Mouse (Mus musculus): ENCODE measurements around the gene Clec2e. TPM values are rescaled to one million over a fixed set of nuclear protein-coding genes. Genes with fewer than 3 reads are reported as not detected.
"Not testable (repeated sequence)": the region's sequence is repeated elsewhere in the genome, so short reads cannot be mapped to it uniquely, and the experiment has no call there.

The Clec2e gene
- not detected in 2 replicates for polyA plus RNA-seq (2012; ENCODE audit: insufficient read depth, insufficient read length, low replicate concordance, missing spikeins)

GRCm38 (mm10) chr6:129100794-129101193, at the start of gene Clec2e:
TSS of gene Clec2e (minus strand) at chr6:129100913.
- not testable (repeated sequence) for H3K4me3 ChIP-seq (ENCODE audit: insufficient read depth, low read depth, low read length); H3K4me1 ChIP-seq (ENCODE audit: control insufficient read depth, insufficient read depth, low read length); H3K27ac ChIP-seq (ENCODE audit: insufficient read depth, low read depth, low read length)
- WGBS: 70% methylated on average over 1 of the region's 1 CpGs

- WGBS: 100% methylated on average over 2 of the region's 2 CpGs
- no peak overlapping the region for H3K4me3 ChIP-seq (ENCODE audit: insufficient read depth, low read depth, low read length)
- H3K27ac ChIP-seq (ENCODE audit: insufficient read depth, low read depth, low read length): no peak overlapping the region
- no peaks in the 10 kb centered on the region for H3K4me1 ChIP-seq (ENCODE audit: control insufficient read depth, insufficient read depth, low read length)
- TF ChIP-seq CTCF (IDR thresholded peaks at IDR 0.05; ENCODE audit: insufficient read depth, low read depth, low read length) (no peak), POLR2A (IDR thresholded peaks at IDR 0.05; ENCODE audit: insufficient read depth, low read depth, low read length) (no peak)
Observed at GRCm38 (mm10) chr6:129146812-129147211, 46.1 kb upstream of the Clec2e start.

GRCm38 (mm10) chr6:129132604-129133341, 32.1 kb upstream of the Clec2e start:
- no peaks in the 10 kb centered on the region for H3K4me1 ChIP-seq (ENCODE audit: control insufficient read depth, insufficient read depth, low read length)
- no peak overlapping the region for H3K4me3 ChIP-seq (ENCODE audit: insufficient read depth, low read depth, low read length)
- no peak overlapping the region for H3K27ac ChIP-seq (ENCODE audit: insufficient read depth, low read depth, low read length)
- TF ChIP-seq CTCF (IDR thresholded peaks at IDR 0.05; ENCODE audit: insufficient read depth, low read depth, low read length) (no peak), POLR2A (IDR thresholded peaks at IDR 0.05; ENCODE audit: insufficient read depth, low read depth, low read length) (no peak)
- WGBS: 78% methylated on average over 4 of the region's 4 CpGs

GRCm38 (mm10) chr6:129126861-129127260, 26.1 kb upstream of the Clec2e start:
- TF ChIP-seq CTCF (IDR thresholded peaks at IDR 0.05; ENCODE audit: insufficient read depth, low read depth, low read length): no peak
- no peak for TF ChIP-seq POLR2A (IDR thresholded peaks at IDR 0.05; ENCODE audit: insufficient read depth, low read depth, low read length)
- Histone ChIP-seq H3K27ac (ENCODE audit: insufficient read depth, low read depth, low read length) (no peak overlapping the region), H3K4me3 (ENCODE audit: insufficient read depth, low read depth, low read length) (no peak overlapping the region), H3K4me1 (ENCODE audit: control insufficient read depth, insufficient read depth, low read length) (no peaks in the 10 kb centered on the region)

GRCm38 (mm10) chr6:129124531-129124930, 23.8 kb upstream of the Clec2e start:
- not testable (repeated sequence) for H3K27ac ChIP-seq (ENCODE audit: insufficient read depth, low read depth, low read length); H3K4me1 ChIP-seq (ENCODE audit: control insufficient read depth, insufficient read depth, low read length); H3K4me3 ChIP-seq (ENCODE audit: insufficient read depth, low read depth, low read length)

- 98% methylated on average over 3 of the region's 3 CpGs for WGBS
- no peaks in the 10 kb centered on the region for H3K4me1 ChIP-seq (ENCODE audit: control insufficient read depth, insufficient read depth, low read length)
- no peak overlapping the region for H3K4me3 ChIP-seq (ENCODE audit: insufficient read depth, low read depth, low read length)
- no peak overlapping the region for H3K27ac ChIP-seq (ENCODE audit: insufficient read depth, low read depth, low read length)
- TF ChIP-seq CTCF (IDR thresholded peaks at IDR 0.05; ENCODE audit: insufficient read depth, low read depth, low read length) (no peak), POLR2A (IDR thresholded peaks at IDR 0.05; ENCODE audit: insufficient read depth, low read depth, low read length) (no peak)
Observed at GRCm38 (mm10) chr6:129116223-129116622, 15.5 kb upstream of the Clec2e start.

GRCm38 (mm10) chr6:129114237-129114636, 13.5 kb upstream of the Clec2e start:
- WGBS: 91% methylated on average over 3 of the region's 3 CpGs
- not testable (repeated sequence) for H3K4me1 ChIP-seq (ENCODE audit: control insufficient read depth, insufficient read depth, low read length); H3K27ac ChIP-seq (ENCODE audit: insufficient read depth, low read depth, low read length); H3K4me3 ChIP-seq (ENCODE audit: insufficient read depth, low read depth, low read length)

GRCm38 (mm10) chr6:129113769-129114168, 13.1 kb upstream of the Clec2e start:
- 69% methylated on average over 1 of the region's 1 CpGs for WGBS
- no peaks in the 10 kb centered on the region for H3K4me1 ChIP-seq (ENCODE audit: control insufficient read depth, insufficient read depth, low read length)
- no peak for TF ChIP-seq CTCF (IDR thresholded peaks at IDR 0.05; ENCODE audit: insufficient read depth, low read depth, low read length)
- TF ChIP-seq POLR2A (IDR thresholded peaks at IDR 0.05; ENCODE audit: insufficient read depth, low read depth, low read length): no peak
- H3K27ac ChIP-seq (ENCODE audit: insufficient read depth, low read depth, low read length): no peak overlapping the region
- no peak overlapping the region for H3K4me3 ChIP-seq (ENCODE audit: insufficient read depth, low read depth, low read length)

- Histone ChIP-seq H3K4me1 (ENCODE audit: control insufficient read depth, insufficient read depth, low read length) (no peaks in the 10 kb centered on the region), H3K27ac (ENCODE audit: insufficient read depth, low read depth, low read length) (no peak overlapping the region), H3K4me3 (ENCODE audit: insufficient read depth, low read depth, low read length) (no peak overlapping the region)
- TF ChIP-seq CTCF (IDR thresholded peaks at IDR 0.05; ENCODE audit: insufficient read depth, low read depth, low read length) (no peak), POLR2A (IDR thresholded peaks at IDR 0.05; ENCODE audit: insufficient read depth, low read depth, low read length) (no peak)
- 100% methylated on average over 1 of the region's 1 CpGs for WGBS
Observed at GRCm38 (mm10) chr6:129113030-129113673, 12.4 kb upstream of the Clec2e start.

- TF ChIP-seq CTCF (IDR thresholded peaks at IDR 0.05; ENCODE audit: insufficient read depth, low read depth, low read length) (no peak), POLR2A (IDR thresholded peaks at IDR 0.05; ENCODE audit: insufficient read depth, low read depth, low read length) (no peak)
- 97% methylated on average over 1 of the region's 1 CpGs for WGBS
- Histone ChIP-seq H3K4me1 (ENCODE audit: control insufficient read depth, insufficient read depth, low read length) (no peaks in the 10 kb centered on the region), H3K4me3 (ENCODE audit: insufficient read depth, low read depth, low read length) (no peak overlapping the region), H3K27ac (ENCODE audit: insufficient read depth, low read depth, low read length) (no peak overlapping the region)
Observed at GRCm38 (mm10) chr6:129112526-129112925, 11.8 kb upstream of the Clec2e start.

Data from olfactory bulb, adult 2 months (tissue).